Mouse (Mus musculus) gastrocnemius, postnatal 14 days (tissue): Measurements from ENCODE around the gene Fbxl19. TPM values are rescaled to one million over a fixed set of nuclear protein-coding genes. Genes with fewer than 3 reads are reported as not detected.
"Not testable (repeated sequence)": the region's sequence is repeated elsewhere in the genome, so short reads cannot be mapped to it uniquely, and the experiment has no call there.

Experiments used
- DNase-seq: peaks from one replicate; pipeline ENCODE4 v3.0.0; 2021; ENCODE audit warnings: mixed read lengths
- intact Hi-C: fragments of 180-260 bp; cut with DNase I; formaldehyde crosslinking; loops from one replicate; pipeline ENCODE4 v1.15.1; 2025; ENCODE audit warnings: low total_unique reads
- total RNA-seq, 2 experiments: library from RNA; stranded (reverse); gene quantifications; 2 replicates each; pipeline ENCODE4 v1.2.3; 2021

Gene Fbxl19
- total RNA-seq, 2 experiments from 2014 or later: 2.4 to 3.1 TPM

DNA sequence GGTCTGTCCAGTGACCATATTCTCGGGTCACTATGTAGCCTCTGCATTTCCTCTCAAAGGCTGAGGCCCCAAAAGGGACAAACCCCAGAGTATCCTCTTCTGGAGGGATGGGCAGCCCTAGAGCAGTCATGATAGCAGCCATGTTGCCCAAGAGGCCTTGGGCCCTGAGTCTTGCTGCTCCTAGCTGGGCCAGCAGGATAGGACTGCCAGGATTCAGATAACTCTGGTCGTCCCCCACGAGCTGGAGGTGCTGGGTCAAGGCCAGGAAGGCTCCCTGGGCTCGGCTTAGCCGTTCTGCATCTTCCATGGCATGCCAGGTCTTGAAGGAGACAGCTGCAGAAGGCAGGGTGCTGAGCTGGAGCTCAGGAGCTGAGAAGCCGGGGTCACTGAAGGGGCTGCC is 25.1 kb upstream of the Fbxl19 start:
- DNase-seq: no peak
- intact Hi-C loops: loop anchor here (5.0 kb wide), 1 partner anchor 33 kb away; no protein-coding TSS in a partner anchor

GRCm38 (mm10) chr7:127725490-127725889 is 18.9 kb upstream of the Fbxl19 start:
- DNase-seq: no peak
- intact Hi-C loops: no loop called here

DNA sequence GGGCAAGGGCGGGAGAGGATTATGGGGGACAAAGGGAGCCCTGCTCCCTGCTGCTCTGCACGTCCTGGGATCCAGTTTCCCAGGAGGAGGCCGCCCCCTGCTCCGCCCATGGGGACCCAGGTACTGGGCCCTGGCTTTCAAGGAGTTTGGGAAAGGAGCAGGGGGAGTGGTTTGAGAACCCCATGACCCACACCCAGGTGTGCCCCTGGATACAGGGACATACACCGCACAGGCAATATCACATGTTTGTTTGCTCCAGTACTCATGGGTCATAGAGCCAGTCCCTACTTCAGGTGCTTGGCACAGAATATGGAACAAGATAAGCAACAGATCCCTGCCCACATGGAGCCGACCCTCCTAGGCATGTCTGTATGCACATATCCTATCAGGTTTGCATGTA is 18.4 kb upstream of the Fbxl19 start:
- no peak for DNase-seq
- intact Hi-C loops: no loop called here

DNA sequence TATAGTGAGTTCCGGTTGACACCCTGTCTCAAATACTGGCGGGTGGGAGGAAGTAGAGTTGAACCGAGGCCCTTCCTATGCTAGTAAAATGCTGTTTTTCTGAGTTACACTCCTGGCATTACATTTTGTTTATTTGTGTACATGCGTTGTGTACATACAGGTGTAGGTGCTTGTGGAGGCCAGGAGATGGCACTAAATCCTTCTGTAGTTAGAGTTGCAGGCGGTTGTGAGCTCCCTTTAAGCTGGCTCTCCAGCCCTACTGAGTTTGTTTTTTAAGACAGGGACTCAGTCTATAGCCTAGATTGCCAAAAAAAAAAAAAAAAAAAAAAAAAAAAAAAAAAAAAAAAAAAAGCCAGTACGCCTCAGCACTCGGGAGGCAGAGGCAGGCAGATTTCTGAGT is 16.4 kb upstream of the Fbxl19 start:
- intact Hi-C loops: no loop called here
- DNase-seq: no peak

- DNase-seq: no peak
- intact Hi-C loops: no loop called here
Measured at GRCm38 (mm10) chr7:127730170-127730569, 14.2 kb upstream of the Fbxl19 start.

GRCm38 (mm10) chr7:127732066-127732465 is 12.3 kb upstream of the Fbxl19 start, which contains the start of gene Ctf2:
Gene Ctf2 (minus strand): TSS chr7:127732166.
- intact Hi-C loops, DNase-seq: not testable (repeated sequence)

- peak; percentile 92 for DNase-seq
- intact Hi-C loops: no loop called here
Measured at GRCm38 (mm10) chr7:127745251-127745651, 908 bp downstream of the Fbxl19 start.

- intact Hi-C loops: no loop called here
Measured at GRCm38 (mm10) chr7:127745652-127746493, 1.5 kb downstream of the Fbxl19 start.

DNA sequence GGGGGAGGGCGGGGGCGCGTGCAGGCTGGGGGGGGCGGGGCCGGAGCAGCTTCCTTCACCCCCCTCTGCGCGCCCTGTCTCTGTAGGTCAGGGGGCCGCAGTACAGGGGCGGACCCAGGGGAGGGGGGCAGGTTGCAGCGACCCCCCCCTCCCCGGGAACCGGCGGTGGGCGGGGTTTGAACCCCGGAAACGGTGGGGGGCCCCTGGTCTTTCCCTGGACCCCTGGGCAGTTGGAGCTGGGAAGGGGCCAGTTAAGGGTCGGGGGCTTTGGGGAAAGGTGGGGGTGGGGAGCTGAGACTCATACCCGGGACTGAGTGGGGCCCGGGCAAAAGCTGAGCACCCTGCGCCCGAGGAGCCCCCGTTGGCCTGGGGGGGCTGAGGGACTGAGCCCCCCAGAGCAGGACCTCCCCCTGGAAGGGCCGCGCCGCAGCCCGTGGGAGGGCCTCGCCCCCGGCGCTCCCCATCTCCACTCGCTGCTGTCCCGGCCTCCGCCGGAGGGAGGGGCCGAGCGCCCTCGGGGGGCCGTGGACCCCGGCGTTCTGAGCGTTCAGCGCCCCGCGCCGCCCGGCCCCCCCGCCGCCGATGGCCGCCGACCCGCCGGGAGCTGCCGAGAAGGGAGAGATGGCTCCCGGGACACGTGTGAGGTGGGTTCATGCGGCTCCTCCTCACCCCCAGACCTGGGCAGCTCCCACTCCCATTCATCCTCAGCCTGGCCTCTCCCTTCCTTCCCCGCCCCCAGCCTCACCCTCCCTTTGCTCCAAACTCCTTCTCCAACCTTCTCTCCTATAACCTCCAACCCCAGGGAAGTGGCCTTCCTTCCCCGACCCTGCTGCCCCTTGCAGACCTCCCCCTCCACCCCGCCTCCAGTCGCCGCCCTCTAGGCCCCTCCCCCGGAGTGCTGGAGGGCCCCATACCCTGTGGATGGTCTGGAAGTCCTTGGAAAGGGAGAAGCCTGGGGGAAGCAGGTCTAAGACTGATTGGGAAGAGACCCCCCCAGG is 2.5 kb downstream of the Fbxl19 start:
- peak; percentile 41 for DNase-seq
- intact Hi-C loops: no loop called here

More at GRCm38 (mm10) chr7:127745652-127746493, 1.5 kb downstream of the Fbxl19 start:
- DNase-seq: peak; percentile 93

- intact Hi-C loops: no loop called here
- no peak for DNase-seq
Measured at GRCm38 (mm10) chr7:127747559-127748234, 3.4 kb downstream of the Fbxl19 start.

- intact Hi-C loops: no loop called here
- DNase-seq: no peak
Measured at GRCm38 (mm10) chr7:127748235-127748560, 3.9 kb downstream of the Fbxl19 start.

GRCm38 (mm10) chr7:127750131-127751127 is 6.1 kb downstream of the Fbxl19 start:
- intact Hi-C loops: loop anchor here (5.0 kb wide), 1 partner anchor 33 kb away; no protein-coding TSS in a partner anchor

DNA sequence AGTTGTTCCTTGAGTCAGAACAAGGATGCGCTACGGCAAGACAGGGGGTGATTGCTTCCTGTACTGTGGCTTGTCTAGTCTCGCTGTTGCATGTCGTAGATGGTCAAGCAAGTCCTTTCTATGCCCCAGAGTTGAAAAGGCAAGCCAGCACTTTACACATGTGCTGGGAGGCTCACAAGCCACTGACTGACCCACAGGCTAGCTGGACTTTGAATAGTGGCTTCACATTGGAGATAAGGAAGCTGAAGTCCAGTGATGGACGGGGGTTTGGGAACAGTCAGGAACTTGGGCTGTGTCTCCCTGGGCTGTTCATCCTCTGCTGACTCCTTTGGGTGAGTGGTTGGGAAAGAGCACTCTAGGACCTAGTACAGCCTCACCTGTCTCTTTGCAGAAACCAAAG is 7.3 kb downstream of the Fbxl19 start:
- no peak for DNase-seq
- intact Hi-C loops: loop anchor here (5.0 kb wide), 1 partner anchor 34 kb away; no protein-coding TSS in a partner anchor

More at GRCm38 (mm10) chr7:127750131-127751127, 6.1 kb downstream of the Fbxl19 start:
- no peak for DNase-seq

- DNase-seq: no peak
- intact Hi-C loops: loop anchor here (5.0 kb wide), 1 partner anchor 35 kb away; no protein-coding TSS in a partner anchor
Measured at GRCm38 (mm10) chr7:127752069-127752468, 7.7 kb downstream of the Fbxl19 start.

GRCm38 (mm10) chr7:127753158-127753557 is 8.8 kb downstream of the Fbxl19 start:
- DNase-seq: no peak
- intact Hi-C loops: loop anchor here (5.0 kb wide), 1 partner anchor 36 kb away; no protein-coding TSS in a partner anchor

- intact Hi-C loops: loop anchor here (5.0 kb wide), 1 partner anchor 36 kb away; no protein-coding TSS in a partner anchor
- no peak for DNase-seq
Measured at GRCm38 (mm10) chr7:127753741-127754140, 9.4 kb downstream of the Fbxl19 start.

DNA sequence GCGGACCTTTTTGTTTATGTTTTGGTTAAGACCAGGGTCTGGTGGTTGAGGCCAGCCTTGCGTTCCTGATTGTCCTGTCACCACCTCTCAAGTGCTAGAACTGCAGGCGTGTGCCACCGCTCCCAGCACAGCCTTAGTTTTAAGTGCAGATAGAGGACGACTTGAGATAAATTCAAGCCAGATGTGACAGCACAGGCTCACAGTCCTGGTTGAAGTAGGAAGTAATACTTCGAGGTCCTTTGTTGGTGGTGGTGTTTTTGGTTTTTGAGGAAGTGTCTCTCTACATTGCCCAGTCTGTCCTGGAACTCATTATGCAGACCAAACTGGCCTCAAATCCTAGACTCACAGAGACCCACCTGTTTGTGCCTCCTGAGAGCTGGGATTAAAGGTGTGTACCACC is 15.4 kb downstream of the Fbxl19 start:
- DNase-seq: no peak
- intact Hi-C loops: loop anchor here (5.0 kb wide), 1 partner anchor 82 kb away; no protein-coding TSS in a partner anchor

DNA sequence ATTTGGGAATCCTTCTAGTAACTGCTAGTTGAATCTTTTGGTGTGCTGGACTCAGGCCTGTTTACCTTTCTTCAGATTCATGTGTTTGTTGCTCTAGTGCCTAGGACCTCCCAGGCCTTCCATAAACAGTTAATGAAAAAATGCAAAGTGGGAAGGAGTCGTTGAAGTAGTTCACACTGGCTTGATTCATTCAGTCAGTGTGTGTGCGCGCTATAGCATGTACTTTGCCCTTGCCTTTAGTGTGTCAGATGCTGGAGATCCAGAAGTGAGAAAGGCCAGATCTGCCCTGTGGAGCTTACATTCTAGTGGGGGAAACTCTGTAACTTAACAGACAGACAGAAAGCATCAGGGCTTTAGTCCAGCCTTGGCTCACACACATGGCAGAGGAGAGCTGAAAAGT is 16.1 kb downstream of the Fbxl19 start:
- DNase-seq: no peak
- intact Hi-C loops: no loop called here
